Mouse (Mus musculus) heart, postnatal 10 days (tissue): ENCODE measurements around the gene Acoxl. TPM values are rescaled to one million over a fixed set of nuclear protein-coding genes. Genes with fewer than 3 reads are reported as not detected.

Source experiments
- DNase-seq, 2 experiments: peaks; one replicate each; pipeline ENCODE4 v3.0.0; 2021
- intact Hi-C: fragments of 180-260 bp; cut with DNase I; formaldehyde crosslinking; loops from one replicate; pipeline ENCODE4 v1.15.1; 2025
- microRNA-seq, 2 experiments: library from miRNA; unstranded; fragments of <30 nt; microRNA quantifications; one replicate each; pipeline ENCODE4 v1.2.0; 2022
- total RNA-seq, 2 experiments: library from RNA; stranded (reverse); gene quantifications; 2 replicates each; pipeline ENCODE4 v1.2.3; 2021

Gene Acoxl
- total RNA-seq, 2 experiments from 2014 or later, result 0.10 TPM; not detected in 1

- no peak for DNase-seq
- intact Hi-C loops, result no loop called here
Observed at GRCm38 (mm10) chr2:128158734-128159410, 320.2 kb downstream of the Acoxl start.

GRCm38 (mm10) chr2:128159619-128160125 lies 321.0 kb downstream of the Acoxl start:
- intact Hi-C loops, result no loop called here
- no peak for DNase-seq

GRCm38 (mm10) chr2:128163177-128163576 lies 324.5 kb downstream of the Acoxl start:
- intact Hi-C loops, result no loop called here
- no peak for DNase-seq

- peak in 1 of 2 experiments; percentile 56 for DNase-seq
- intact Hi-C loops, result no loop called here
Observed at GRCm38 (mm10) chr2:128166623-128167423, 328.1 kb downstream of the Acoxl start.

- DNase-seq, result no peak
- intact Hi-C loops, result no loop called here
Observed at GRCm38 (mm10) chr2:128167930-128168329, 329.3 kb downstream of the Acoxl start.

GRCm38 (mm10) chr2:128169486-128169885 lies 330.8 kb downstream of the Acoxl start:
- DNase-seq, result no peak
- intact Hi-C loops, result no loop called here

GRCm38 (mm10) chr2:128169972-128170371 lies 331.3 kb downstream of the Acoxl start:
- DNase-seq, result no peak
- intact Hi-C loops, result no loop called here

- DNase-seq, result no peak
- intact Hi-C loops, result no loop called here
Observed at GRCm38 (mm10) chr2:128170614-128171013, 331.9 kb downstream of the Acoxl start.

- DNase-seq, result peak; percentile 78 to 79
- intact Hi-C loops, result no loop called here
Observed at GRCm38 (mm10) chr2:128172266-128172665, 333.6 kb downstream of the Acoxl start.

Small RNAs within 50 kb of the gene (microRNA-seq; reads per million reads assigned to microRNA genes)
- gene Gm22411, result 0 reads per million in 2 experiments

Other genes with a start within 250 kb of the Acoxl start
- gene Mal, start 182.2 kb upstream of the Acoxl start, total RNA-seq, result 1 to 10 TPM; 1.4 to 2.1 TPM
- gene Mall, start 108.9 kb upstream of the Acoxl start, total RNA-seq, result 10 to 100 TPM; 14.5 to 15.9 TPM
- 10 to 100 TPM; 10.9 to 12.3 TPM for gene Nphp1, start 50.0 kb upstream of the Acoxl start, total RNA-seq
- gene Mtln, start 46.4 kb upstream of the Acoxl start, total RNA-seq, result 10 to 100 TPM; 34.9 to 36.5 TPM
- gene Bub1, start 7.0 kb upstream of the Acoxl start, total RNA-seq, result 1 to 10 TPM; 5.6 to 6.0 TPM